Mouse (Mus musculus): Measurements from ENCODE around the gene 1810043G02Rik. TPM values are rescaled to one million over a fixed set of nuclear protein-coding genes. Genes with fewer than 3 reads are reported as not detected.

Gene 1810043G02Rik
- 6.7 TPM for total RNA-seq (2023)

GRCm38 (mm10) chr10:77978351-77979350 is at the start of gene 1810043G02Rik:
1810043G02Rik (plus strand) TSS chr10:77978524.

GRCm38 (mm10) chr10:77970481-77970880 is 7.8 kb upstream of the 1810043G02Rik start, which contains the start of gene Trpm2:
Trpm2 (minus strand) TSS chr10:77970563.

GRCm38 (mm10) chr10:78009945-78010293 is 31.6 kb downstream of the 1810043G02Rik start, which contains the start of gene Pfkl:
Pfkl (minus strand) TSS chr10:78010083.

Other genes starting within 250 kb of the 1810043G02Rik start
- gene Gm18596, start 235.9 kb upstream of the 1810043G02Rik start, total RNA-seq (2023) = not detected
- gene Gm9736, start 227.2 kb upstream of the 1810043G02Rik start, total RNA-seq (2023) = not detected
- not detected for gene Gm3233, start 218.8 kb upstream of the 1810043G02Rik start, total RNA-seq (2023)
- not detected for gene Gm3238, start 207.2 kb upstream of the 1810043G02Rik start, total RNA-seq (2023)
- gene Gm7138, start 201.6 kb upstream of the 1810043G02Rik start, total RNA-seq (2023) = not detected
- not detected for gene Gm3250, start 196.0 kb upstream of the 1810043G02Rik start, total RNA-seq (2023)
- not detected for gene Gm7137, start 190.3 kb upstream of the 1810043G02Rik start, total RNA-seq (2023)
- not detected for gene Gm9639, start 183.4 kb upstream of the 1810043G02Rik start, total RNA-seq (2023)
- gene Gm19668, start 179.4 kb upstream of the 1810043G02Rik start, total RNA-seq (2023) = not detected
- not detected for gene Gm9507, start 166.7 kb upstream of the 1810043G02Rik start, total RNA-seq (2023)
- gene Gm2696, start 163.8 kb upstream of the 1810043G02Rik start, total RNA-seq (2023) = not detected
- gene Krtap10-4, start 151.4 kb upstream of the 1810043G02Rik start, total RNA-seq (2023) = not detected
- not detected for gene Krtap10-10, start 142.6 kb upstream of the 1810043G02Rik start, total RNA-seq (2023)
- gene Gm36176, start 131.7 kb upstream of the 1810043G02Rik start, total RNA-seq (2023) = not detected
- not detected for gene Gm10318, start 125.7 kb upstream of the 1810043G02Rik start, total RNA-seq (2023)
- not detected for gene Gm3285, start 116.5 kb upstream of the 1810043G02Rik start, total RNA-seq (2023)
- gene Lrrc3, start 76.0 kb upstream of the 1810043G02Rik start, total RNA-seq (2023) = not detected
- gene Trpm2, start 8.0 kb upstream of the 1810043G02Rik start, total RNA-seq (2023) = 3.9 TPM
- 111 TPM for gene Pfkl, start 31.6 kb downstream of the 1810043G02Rik start, total RNA-seq (2023)
- gene Dnmt3l, start 63.4 kb downstream of the 1810043G02Rik start, total RNA-seq (2023) = not detected
- gene Aire, start 65.1 kb downstream of the 1810043G02Rik start, total RNA-seq (2023) = not detected
- gene Icosl, start 90.8 kb downstream of the 1810043G02Rik start, total RNA-seq (2023) = 14.0 TPM
- gene D10Jhu81e, start 191.3 kb downstream of the 1810043G02Rik start, total RNA-seq (2023) = 43.0 TPM
- 24.2 TPM for gene Pwp2, start 206.6 kb downstream of the 1810043G02Rik start, total RNA-seq (2023)

All from CD4-positive naive resting alpha-beta T cell, adult 57 days (primary cell).